Mouse (Mus musculus): Measurements from ENCODE around the gene Mark2.

Mark2 gene

DNA sequence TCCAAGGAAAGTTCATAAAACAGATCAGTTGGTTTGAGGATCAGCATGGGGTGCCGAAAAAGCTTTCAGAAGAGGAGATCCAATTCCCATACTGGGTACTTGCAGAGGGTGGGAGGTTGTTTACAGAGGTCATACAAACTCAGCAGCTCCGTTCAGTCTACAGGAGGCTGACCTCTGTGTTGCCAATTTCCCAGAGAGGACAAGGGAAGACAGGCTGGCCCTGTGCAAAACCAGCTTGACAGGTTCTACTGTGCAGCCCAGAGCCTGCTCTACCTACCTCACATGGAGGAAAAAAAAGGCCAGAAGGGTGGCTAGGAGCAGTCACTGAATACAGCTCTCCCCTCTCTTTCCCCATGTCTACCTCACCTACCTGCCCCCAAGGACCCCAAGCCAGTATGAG is 7.6 kb downstream of the Mark2 start:
- no peak for DNase-seq (ENCODE audit: low spot score in 2 of 2)

DNA sequence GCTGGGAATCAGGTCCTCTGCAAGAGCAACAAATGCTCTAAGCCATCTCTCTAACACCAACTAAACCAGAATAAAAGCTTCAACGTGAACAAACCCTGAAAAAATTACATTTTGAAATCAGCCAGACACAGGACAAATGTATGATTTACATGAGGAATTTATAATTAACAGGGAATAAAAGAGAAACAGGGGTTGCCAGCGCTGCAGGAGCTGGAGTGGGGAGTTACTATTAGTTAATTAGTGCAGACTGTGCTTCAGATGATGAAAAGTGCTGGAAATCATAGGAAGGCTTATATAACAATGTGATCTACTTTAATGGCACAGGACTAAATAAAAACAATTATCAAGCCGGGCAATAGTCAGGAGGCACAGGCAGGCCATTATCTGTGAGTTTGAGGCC is 20.3 kb downstream of the Mark2 start:
- DNase-seq (ENCODE audit: low spot score in 2 of 2), result no peak

DNA sequence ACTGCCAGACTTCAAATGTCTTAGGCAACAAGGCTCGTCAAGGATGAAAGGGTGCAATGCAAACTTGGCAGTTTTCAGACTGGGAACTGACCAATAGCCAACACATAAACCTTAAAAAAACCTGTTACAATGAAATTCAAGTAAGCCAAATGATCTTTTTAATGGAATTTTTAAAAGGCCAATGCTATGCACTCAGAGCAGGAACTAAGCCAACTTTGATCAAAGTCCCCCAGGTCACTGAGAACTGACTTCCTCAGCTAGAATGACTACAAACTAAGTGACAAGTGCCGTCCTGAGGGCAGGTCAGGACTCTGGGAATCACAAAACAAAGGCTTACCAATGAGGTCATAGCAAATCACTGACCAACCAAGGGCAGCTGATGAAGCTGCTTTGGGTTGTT is 21.5 kb downstream of the Mark2 start:
- DNase-seq (ENCODE audit: low spot score in 2 of 2), result no peak

DNA sequence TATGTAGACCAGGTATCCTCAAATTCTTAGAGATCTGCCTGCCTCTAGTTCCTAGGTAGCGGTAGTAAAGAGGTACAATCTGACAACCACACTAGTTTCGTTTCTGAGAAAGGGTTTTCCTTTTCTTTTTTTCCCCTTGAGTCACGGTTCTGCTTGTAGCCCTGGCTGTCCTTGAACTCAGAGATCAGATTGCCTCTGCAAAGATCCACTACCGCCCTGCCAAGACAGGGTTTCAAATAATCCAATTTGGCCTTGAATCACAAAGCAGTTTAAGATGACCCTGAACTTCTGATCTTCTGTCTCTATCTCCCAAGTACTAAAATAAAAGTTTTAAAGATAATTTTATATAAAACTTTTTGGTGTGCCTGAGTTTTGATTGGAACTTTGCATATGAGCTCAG is 23.9 kb downstream of the Mark2 start:
- DNase-seq (ENCODE audit: low spot score in 2 of 2), result no peak

DNA sequence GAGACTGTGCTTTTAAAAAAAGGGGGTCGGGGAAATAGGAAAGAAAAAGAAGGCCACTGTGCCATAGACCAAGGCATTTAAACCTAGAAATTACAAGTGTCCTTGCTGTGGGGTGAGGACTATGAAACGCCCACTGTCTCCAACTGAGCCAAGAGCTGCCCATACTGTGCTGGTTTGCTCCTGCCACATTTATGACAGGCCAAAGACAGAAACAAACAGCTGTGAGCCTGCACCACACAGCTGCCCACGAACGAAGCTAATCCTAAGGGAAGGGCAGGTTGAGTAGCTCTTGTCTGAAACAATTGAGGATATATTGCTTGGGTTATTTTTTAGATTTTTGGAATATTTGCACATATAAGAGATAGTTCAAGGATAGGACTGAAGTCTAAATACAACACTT is 24.8 kb downstream of the Mark2 start:
- DNase-seq (ENCODE audit: low spot score in 2 of 2), result no peak

DNA sequence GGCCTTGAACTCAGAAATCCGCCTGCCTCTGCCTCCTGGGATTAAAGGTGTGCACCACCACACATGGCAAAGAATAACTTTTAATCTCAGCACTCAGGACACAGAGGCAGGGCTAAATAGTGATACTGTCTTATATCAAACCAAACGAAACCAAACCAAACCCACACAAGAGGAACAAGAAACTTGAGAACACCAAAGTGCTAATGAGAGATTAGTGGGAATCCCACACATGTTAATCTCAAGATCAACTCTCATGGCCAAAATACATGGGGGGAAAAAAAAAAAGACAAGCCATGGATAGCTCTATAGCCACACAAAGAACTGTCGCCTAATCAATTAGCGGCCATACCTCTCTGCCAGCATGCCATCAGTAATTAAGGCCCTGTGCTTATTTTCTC is 26.1 kb downstream of the Mark2 start:
- no peak for DNase-seq (ENCODE audit: low spot score in 2 of 2)

DNA sequence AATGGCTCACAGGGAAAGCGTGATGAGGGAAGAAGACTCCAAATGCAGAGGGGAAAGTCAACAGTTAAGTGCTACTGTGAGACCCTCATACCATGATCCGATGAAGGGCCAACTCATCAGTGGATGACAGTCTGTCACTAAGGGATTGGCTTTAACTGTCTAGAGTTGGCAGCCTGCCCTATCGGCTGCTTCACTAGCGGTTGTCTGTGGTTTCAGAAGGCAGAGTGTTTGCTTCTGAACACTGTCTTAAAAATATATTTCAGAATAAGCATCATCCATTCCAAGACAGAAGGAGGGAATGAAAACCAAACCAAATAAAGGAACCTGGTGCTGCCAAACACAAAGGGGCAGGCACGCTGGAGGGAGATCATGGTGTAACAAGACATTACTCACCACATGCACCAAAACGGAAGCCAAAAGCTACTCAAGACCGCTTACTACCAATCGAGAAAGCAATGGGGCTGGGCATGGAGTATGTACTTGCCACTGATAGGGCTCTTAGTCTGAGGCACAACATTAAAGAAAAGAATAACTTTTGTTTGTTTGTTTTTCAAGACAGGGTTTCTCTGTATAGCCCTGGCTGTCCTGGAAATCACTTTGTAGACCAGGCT is 26.6 kb downstream of the Mark2 start:
- DNase-seq (ENCODE audit: low spot score in 2 of 2), result peak; percentile 23 to 44

DNA sequence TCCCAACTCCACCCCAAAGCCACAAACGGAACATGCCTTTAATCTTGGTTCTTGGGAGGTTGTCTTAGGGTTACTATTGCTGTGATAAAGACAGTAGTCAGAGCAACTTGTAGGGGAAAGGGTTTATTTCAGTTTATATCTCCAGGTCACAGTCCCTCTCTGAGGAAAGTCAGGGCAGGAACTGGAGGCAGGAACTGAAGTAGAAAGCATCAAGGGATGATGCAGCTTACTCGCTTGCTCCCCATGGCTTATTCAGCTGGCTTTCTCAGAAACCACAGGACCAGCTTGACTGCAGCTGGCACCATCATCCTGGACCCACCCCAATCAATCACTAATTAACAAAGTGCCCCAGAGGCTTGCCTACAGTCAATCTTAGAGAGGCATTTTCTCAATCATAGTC is 28.0 kb downstream of the Mark2 start:
- no peak for DNase-seq (ENCODE audit: low spot score in 2 of 2)

DNA sequence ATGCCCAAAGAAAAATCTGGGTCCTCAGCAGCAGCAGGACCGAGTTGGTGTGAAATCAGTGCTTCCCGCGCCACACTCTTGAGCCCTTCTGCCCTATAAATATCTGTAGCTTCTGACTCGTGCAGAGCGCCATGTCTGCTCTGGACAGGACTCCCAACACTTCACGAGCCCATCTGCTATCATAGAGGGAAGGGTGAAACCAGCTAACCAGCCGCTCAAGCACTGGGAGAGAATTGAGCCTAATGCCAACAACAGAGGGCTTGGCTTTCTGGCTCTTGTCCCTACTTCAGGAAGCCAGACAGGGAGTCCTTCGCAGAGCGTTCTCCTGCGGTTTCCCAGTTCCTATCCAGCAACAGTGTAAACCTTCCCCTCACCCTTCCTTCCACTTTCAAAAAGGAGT is 30.4 kb downstream of the Mark2 start:
- DNase-seq (ENCODE audit: low spot score in 2 of 2), result no peak

DNA sequence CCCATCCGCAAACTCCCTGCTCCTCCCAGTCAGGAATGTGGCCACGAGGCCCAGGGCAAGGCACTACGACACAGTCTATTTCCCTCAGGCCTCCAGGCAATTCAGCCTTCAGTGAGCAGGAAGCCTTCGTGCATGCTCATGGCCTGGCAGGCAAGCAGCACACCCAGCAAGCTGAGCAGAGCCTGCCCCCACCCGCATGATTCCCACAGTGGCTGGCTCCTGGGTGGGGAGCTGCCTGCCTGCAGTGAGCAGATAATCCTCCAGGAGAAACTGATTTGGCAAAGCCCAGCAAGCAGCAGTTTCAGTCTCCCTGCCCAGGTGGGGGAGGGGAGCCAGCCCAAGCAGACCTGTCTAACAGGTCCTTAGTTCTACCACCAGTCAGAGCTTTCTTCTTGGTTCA is 31.0 kb downstream of the Mark2 start:
- DNase-seq (ENCODE audit: low spot score in 2 of 2), result no peak

DNA sequence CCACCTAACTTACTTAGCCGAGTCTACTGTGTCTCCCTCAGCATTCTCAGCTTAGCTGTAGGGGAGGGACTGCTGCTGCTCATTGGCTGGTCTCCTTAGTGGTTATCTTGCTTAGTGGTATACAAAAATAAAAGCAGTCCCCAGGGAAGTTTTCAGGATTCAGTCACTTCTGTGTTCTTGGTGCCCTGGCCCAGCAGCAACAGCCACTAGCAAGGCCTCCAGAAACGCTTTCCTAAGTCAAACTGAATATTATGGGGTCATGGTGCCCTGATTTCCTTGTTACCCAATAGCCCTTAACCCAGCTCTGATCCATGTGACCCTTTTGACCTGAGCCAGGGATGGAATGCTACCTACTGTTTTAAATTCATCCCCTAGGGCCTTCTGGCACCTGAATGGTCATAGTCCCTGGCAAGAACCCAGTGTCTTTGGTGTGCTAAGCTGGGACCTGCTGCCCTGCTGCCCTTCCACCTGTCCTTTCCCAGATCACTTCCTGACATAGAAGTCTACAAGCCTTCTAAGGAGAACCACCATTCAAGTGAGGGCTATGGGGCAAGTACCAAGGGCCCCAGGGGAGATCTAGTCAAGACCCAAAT is 31.8 kb downstream of the Mark2 start:
- DNase-seq (ENCODE audit: low spot score in 2 of 2), result no peak

DNA sequence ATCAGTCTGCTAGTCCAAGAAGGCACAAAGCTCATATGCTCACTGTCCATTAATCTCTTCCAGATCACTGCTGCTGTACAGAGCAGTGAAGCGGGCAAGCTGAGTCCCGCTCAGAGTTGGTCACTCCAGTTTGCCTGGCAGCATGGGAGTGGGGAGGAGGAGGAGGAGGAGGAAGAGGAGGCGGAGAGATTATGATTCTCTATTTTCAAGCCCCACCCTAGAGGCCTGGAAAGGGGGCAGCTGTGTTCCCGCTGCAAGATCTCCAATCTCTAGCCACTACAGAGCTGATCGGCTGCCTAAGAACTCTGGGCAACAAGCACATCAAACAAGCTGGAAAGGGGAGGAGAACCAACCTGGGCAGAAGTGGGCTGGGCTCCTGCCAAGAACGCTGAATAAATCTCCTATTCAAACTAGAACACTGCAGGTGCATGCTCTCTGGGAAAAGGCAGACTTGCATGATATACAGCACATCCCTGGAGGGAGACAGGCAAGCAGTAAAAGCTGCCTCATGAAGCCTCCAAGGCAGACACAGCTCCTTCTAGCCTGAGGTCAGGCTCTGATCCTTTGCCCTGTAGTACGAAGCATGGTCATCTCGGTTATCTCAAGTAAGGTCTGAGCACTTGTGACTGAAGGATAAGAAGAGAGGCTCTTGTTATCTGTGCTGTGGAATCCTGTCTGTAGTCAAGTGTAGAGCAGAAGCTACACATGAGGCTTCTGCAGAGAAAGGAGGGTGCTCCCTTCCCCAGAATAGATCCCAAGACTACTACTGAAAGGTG is 33.5 kb downstream of the Mark2 start:
- no peak for DNase-seq (ENCODE audit: low spot score in 2 of 2)

DNA sequence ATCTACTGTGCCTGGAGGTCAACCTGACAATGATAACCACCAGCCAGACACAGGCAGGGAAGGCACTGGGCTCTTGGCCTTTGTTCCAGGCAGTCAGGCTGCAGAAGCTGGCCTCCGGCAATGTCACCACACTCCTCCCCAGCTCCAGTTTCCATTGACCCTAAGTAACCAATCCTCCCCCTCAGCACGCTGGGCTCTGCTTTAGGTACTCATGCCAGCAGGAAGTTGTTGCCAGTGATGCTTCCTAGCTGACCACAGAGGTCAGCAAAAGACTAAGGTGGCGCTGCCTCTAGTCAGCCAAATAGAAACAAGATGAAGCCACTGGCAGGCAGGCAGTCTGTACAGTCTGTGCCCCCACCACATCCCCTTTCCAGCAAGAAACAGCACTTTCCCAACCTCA is 34.7 kb downstream of the Mark2 start:
- peak; percentile 10 to 42 for DNase-seq (ENCODE audit: low spot score in 2 of 2)

DNA sequence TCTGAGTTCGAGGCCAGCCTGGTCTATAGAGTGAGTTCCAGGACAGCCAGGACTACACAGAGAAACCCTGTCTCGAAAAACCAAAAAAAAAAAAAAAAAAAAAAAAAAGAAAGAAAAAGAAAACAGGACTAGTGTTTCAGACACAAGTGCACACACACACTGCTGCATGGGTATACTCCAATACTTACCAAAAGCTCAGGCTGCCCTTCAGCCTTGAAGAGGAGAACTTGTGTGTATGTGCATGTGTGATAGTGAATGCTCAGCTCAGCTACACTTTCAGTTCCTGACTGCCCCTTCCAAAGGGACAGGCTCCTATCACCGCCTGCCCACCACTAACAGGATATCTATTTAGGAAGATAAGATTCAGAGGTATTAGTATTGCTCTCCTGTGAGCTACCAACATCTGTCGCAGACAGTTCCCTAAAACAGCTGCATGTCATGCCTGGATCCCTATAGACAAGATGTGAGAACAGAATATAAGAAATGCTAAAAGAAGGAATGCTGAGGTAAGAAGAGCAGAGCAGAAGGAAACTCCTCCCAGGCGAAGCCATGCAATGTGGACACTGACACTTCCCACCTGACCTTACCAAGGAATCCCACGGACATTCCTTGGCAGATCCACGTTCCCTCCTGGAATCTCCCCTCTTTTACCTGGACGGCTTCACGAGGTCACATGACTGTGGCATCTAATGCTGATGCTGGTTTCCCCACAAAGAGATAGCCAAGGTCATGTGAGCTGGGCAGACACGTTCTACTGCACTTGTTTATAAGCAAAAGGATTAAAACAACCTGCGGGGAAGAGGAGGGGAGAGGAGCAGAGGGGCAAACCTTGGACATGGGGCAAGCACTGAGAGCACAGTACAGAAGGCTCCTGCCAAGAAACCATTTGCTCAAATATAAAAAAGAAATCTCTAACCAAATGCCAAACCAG is 36.0 kb downstream of the Mark2 start:
- DNase-seq (ENCODE audit: low spot score in 2 of 2), result no peak

DNA sequence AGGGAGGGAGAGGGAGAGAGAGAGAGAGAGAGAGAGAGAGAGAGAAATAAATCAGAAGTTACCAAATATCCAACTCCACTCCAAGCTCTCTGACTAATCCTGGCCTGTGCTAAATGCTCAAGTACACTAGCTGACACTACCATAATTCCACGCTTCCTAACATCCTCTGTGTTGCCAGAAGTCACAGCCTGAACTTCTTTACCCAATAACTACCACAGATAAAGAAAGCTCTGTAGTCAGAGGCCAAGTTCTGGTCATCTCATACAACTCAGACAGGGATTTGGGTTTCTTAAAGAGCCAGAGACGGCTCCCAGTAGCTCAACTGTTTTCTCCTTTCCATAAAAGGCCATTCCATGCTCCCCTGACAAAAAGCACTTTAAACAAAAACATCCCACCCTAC is 36.9 kb downstream of the Mark2 start:
- DNase-seq (ENCODE audit: low spot score in 2 of 2), result no peak

DNA sequence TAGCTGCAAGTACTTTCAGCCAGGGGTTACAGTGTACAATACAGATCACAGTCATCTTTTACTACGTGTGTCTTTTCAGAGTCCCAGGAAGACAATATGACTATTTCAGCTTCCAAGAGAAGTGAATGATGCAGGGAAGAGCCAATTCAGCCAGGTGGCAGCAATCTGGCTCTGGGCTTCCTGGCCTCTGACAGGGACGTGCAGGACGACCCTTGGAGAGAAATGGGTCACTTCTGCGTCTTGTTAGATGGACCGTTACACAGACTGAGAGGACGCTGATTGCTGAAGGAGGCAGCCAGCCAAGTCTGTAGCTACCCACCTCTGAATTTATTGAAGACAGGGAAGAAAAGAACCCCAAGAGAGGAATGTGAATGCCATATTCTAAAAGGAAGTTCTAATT is 37.9 kb downstream of the Mark2 start:
- no peak for DNase-seq (ENCODE audit: low spot score in 2 of 2)

DNA sequence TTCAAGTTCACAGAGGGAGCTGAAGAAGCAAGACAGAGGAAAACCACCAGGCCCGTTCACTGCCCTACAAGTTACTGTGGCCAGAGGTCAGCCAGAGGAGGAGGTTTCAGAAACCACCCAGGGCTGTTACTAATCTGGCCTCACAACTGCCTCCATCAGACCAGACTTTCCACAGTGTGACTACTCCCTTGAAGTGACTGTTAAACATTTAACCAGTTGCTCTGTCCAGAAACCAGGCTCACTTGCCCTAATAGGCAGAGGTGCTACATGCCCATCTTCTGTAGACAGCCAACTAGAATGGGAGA is 39.2 kb downstream of the Mark2 start:
- DNase-seq (ENCODE audit: low spot score in 2 of 2), result no peak

DNA sequence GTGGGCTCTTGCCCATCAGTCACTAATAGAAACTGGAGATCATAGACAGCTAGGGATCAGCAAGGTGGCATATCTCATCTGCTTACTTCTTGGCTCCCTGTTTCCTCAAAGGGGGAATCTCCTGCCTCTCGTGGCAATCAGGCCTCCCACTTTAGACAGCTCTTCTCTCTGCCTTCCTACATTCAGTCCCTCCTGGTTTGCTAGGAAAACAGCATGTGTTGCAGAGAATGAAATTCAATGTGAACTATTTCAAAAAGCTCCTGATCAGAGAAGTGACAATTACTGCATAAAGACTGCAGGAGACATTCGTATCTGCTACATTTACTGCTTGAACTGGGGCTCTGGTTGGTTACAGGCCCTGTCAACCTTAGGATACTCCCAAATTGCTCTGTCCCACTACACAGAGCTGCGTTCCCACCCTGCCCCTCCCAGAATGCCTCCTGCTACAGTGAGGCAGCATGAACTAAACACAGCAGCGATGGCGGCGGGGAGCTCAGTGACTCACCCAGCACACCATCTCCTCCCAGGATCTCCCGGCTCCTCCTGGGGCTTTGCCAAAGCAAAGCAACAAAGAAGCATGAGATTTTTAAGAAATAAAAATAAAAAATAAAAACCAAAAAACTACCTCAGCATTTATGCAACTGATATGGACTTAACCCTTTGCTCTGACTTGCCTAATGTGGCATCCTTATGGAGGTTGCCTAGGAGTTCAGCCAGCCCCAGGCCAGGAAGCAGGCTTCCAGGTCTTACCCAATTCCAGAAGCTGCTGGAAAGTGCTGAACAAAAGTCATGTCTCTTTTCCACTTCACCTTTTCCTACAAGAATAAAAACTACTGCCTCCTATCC is 39.8 kb downstream of the Mark2 start:
- DNase-seq (ENCODE audit: low spot score in 2 of 2), result no peak

DNA sequence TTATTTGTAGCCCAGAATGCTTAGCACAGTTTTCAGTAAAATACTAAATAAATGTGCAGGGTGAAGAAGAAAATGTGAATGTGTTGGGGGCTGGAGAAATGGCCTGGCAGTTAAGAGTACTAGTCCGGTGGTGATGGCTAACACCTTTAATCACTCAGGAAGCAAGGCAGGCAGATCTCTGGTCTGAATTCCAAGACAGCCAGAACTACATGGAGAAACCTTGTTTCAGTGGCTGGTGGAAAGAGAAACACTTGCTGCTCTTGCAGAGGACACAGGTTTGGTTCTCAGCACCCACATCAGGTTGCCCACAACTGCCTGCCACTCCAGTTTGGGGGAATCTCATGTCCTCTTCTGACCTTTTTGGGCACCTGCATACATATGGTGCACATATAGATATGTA is 41.6 kb downstream of the Mark2 start:
- no peak for DNase-seq (ENCODE audit: low spot score in 2 of 2)

DNA sequence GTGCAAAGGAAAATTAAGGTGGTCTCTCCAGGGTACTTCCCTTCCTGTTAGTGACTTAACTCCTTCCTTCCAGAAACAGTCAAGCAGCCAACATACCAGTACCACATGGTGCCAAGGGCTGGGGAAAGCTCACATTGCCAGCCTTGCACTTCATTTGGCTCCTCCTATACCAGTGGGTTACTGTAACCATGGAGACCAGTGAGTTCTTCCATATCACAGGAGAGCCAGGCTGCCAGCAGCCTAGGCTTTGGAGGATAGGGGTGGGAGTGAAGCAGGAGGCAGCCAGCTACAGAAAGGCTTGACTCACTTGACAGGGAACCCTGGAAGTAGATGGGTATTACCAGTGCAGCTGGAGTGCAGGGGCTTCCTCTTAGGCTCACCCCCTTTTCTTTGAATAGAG is 42.6 kb downstream of the Mark2 start:
- no peak for DNase-seq (ENCODE audit: low spot score in 2 of 2)

DNA sequence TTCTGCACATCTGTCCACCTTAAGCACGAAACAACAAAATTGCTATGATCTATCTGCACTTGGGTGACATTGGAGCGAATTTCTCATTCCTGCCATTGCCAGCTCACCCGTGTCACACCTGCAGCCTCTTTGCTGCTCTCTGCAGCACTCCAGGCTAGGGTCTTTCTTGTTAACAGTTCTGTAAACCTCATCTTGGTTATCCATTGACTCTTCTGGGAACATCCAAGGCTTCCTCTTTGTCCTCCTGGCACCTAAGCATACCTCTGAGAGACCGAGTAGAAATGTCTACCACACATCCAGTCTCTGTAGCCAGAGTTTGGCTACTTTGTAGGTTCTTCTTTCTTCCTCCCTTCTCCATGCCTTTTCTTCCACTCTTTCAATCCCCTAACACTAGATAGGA is 45.7 kb downstream of the Mark2 start:
- no peak for DNase-seq (ENCODE audit: low spot score in 2 of 2)

Measured in natural killer cell, adult 2 months (primary cell).